Mouse (Mus musculus) embryo, embryonic 11 days (tissue): ENCODE data around the gene Ggt6.

Experiments used
- DNase-seq: peaks from one replicate; pipeline ENCODE4 v3.0.0-alpha.2; 2015

Ggt6 gene

GRCm38 (mm10) chr11:72434963-72435693 is at the start of gene Ggt6:
Gene Ggt6 (plus strand): TSS chr11:72435526.
- DNase-seq: no peak

- no peak for DNase-seq
These were observed 47.2 kb upstream of the Ggt6 start for GRCm38 (mm10) chr11:72388113-72388529.

- no peak for DNase-seq
These were observed 45.8 kb upstream of the Ggt6 start for GRCm38 (mm10) chr11:72389407-72390142.

GRCm38 (mm10) chr11:72391181-72391580 is 44.1 kb upstream of the Ggt6 start:
- no peak for DNase-seq

GRCm38 (mm10) chr11:72393243-72393642 is 42.1 kb upstream of the Ggt6 start:
- DNase-seq: no peak

GRCm38 (mm10) chr11:72393669-72394068 is 41.7 kb upstream of the Ggt6 start:
- DNase-seq: no peak

- DNase-seq: no peak
These were observed 40.6 kb upstream of the Ggt6 start for GRCm38 (mm10) chr11:72394694-72395093.

GRCm38 (mm10) chr11:72395652-72396051 is 39.7 kb upstream of the Ggt6 start:
- DNase-seq: no peak

GRCm38 (mm10) chr11:72396621-72397020 is 38.7 kb upstream of the Ggt6 start:
- DNase-seq: no peak

GRCm38 (mm10) chr11:72397072-72397471 is 38.3 kb upstream of the Ggt6 start:
- no peak for DNase-seq

GRCm38 (mm10) chr11:72397811-72398525 is 37.4 kb upstream of the Ggt6 start:
- DNase-seq: no peak

GRCm38 (mm10) chr11:72401068-72401467 is 34.3 kb upstream of the Ggt6 start:
- no peak for DNase-seq

GRCm38 (mm10) chr11:72402017-72402416 is 33.3 kb upstream of the Ggt6 start:
- DNase-seq: no peak

- DNase-seq: no peak
These were observed 32.4 kb upstream of the Ggt6 start for GRCm38 (mm10) chr11:72402969-72403368.

GRCm38 (mm10) chr11:72405532-72405931 is 29.8 kb upstream of the Ggt6 start:
- no peak for DNase-seq

GRCm38 (mm10) chr11:72406079-72406675 is 29.1 kb upstream of the Ggt6 start:
- DNase-seq: no peak

GRCm38 (mm10) chr11:72407081-72407480 is 28.2 kb upstream of the Ggt6 start:
- no peak for DNase-seq

GRCm38 (mm10) chr11:72407574-72407973 is 27.8 kb upstream of the Ggt6 start:
- no peak for DNase-seq

GRCm38 (mm10) chr11:72408451-72409170 is 26.7 kb upstream of the Ggt6 start:
- no peak for DNase-seq

GRCm38 (mm10) chr11:72409649-72410385 is 25.5 kb upstream of the Ggt6 start:
- DNase-seq: no peak

GRCm38 (mm10) chr11:72410521-72411092 is 24.7 kb upstream of the Ggt6 start:
- peak; percentile 52 for DNase-seq
